Mouse (Mus musculus): Measurements from ENCODE around the gene Miga1.

DNA sequence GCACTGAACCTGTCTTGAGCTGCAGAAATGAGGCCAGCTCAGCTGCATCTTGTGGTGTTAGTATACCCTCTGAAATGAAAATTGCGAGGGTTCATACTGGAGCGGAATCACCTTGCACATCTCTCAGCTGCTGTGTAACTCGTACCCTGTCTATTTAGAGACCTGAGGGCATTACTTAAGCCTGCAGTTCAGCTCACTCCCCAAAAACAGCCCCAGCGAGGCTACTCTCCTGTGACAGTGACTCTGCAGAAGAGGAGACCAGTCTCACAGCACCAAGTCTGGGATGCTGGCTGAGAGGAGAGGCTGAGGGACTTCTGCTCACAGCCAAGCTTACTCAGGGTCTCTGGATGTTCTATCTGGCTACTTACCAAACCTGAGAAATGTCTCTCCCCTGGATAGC is 34.2 kb downstream of the Miga1 start:
- TF ChIP-seq CTCF (IDR thresholded peaks at IDR 0.05; ENCODE audit: low read depth) (no peak), EP300 (optimal IDR thresholded peaks at IDR 0.05) (no peak)

Measured in stomach, postnatal 0 days (tissue).